Mouse (Mus musculus): ENCODE results near the gene Trappc1.

Trappc1 gene

GRCm38 (mm10) chr11:69331929-69332405 is 8.2 kb downstream of the Trappc1 start:
- peak; percentile 73 for DNase-seq

GRCm38 (mm10) chr11:69332713-69333253 is 9.0 kb downstream of the Trappc1 start:
- DNase-seq, result no peak

GRCm38 (mm10) chr11:69333922-69334321 is 10.1 kb downstream of the Trappc1 start:
- no peak for DNase-seq

DNA sequence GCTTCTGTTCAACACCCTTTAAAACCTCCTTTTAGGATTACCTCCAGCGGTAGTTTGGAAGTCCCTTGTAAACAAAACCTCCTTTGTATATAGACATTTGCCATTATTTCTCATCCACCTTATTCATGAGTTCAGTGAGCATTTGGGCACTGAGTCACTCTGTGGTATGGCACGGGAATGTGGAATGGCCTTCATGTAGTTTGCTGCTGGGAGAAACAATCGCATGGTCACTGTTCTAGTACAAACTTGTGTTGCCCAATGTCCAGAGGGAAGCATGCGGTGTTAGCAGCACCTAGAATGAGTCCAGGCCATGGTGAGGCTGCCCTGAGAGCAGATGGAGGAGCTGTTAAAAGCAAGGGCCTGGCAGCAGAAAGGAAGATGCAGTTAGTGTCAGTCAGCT is 11.0 kb downstream of the Trappc1 start:
- DNase-seq, result no peak

- peak; percentile 77 for DNase-seq
These were observed 16.7 kb downstream of the Trappc1 start, which contains the start of gene Rnf227 for GRCm38 (mm10) chr11:69340161-69341131. Rnf227 (plus strand) TSS chr11:69340461.

DNA sequence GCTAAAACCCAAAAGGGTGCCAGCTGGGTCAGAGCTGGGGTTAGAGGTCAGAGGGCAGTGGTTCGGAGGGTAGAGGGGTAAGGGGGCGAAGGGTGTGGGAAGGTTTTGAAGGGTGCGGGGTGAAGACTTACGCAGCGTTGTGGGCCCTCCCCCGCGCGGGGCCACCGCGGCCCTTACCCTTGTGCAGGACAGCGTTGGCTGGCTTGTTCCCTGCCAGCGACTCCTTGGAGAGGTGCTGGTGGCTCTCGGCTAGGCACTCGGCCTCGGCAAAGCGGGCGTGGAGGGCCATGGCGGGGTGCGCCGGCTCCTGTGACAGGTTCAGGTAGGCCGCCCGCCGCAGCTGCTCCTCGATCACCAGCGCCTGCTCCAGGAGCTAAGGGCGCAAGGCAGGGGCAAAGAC is 22.7 kb downstream of the Trappc1 start:
- DNase-seq, result no peak

DNA sequence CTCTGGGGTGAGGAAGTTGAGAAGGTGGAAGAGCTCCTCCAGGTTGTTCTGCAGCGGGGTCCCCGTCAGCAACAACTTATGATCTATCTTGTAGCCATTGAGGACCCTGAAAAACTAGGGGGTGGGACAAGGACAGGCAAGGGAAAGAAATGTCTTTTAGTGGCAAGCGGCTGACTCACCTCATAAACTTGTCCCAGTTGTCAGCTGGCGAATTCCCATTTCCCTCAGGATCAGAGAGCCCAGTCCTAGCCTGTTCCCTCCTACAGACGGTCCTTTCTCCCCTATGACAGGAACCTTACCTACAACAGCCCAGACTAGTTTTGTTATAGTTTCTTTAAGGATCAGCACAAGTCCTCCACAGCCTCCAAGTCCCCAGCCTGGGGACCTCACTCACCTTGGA is 32.8 kb downstream of the Trappc1 start:
- DNase-seq, result no peak

DNA sequence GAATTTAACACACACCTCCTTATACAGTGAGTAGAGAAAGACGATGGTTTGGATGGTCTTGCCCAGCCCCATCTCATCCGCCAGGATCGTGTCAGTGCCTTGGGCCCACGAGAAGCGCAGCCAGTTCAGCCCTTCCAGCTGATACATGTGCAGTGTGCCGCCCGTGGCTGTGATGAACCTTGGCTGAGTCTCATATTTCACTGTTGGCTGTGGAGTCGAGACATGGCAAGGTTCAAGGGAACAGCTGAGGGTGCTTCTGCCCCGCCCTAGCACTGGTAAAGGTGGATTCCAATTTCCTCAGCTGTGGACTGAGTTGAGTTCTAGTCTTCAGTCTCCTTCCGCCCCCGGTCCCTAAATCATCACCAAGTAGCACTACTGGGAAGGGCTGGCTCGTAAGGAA is 33.9 kb downstream of the Trappc1 start:
- DNase-seq, result no peak

DNA sequence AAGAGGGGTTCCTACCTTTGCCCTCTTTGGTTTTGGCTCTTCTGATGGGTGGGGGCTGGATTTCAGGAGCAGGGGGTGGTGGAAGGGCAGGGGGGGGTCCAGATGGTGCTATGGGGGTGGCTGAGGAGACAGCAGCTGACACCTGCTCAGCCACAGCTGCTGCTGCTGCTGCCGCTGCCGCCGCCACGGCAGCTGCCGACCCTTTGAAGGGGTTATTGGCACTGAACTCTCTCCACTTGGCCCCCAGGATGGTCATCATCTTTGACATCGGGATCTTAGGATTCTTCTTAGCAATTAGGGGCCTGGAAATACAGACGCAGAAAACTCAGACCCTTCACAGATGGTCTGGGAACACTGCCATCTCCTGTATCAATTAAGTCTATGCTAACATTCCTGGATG is 38.2 kb downstream of the Trappc1 start:
- DNase-seq, result no peak

- no peak for DNase-seq
These were observed 38.7 kb downstream of the Trappc1 start for GRCm38 (mm10) chr11:69362479-69362878.

- DNase-seq, result peak; percentile 55
These were observed 40.6 kb downstream of the Trappc1 start for GRCm38 (mm10) chr11:69364376-69364775.

DNA sequence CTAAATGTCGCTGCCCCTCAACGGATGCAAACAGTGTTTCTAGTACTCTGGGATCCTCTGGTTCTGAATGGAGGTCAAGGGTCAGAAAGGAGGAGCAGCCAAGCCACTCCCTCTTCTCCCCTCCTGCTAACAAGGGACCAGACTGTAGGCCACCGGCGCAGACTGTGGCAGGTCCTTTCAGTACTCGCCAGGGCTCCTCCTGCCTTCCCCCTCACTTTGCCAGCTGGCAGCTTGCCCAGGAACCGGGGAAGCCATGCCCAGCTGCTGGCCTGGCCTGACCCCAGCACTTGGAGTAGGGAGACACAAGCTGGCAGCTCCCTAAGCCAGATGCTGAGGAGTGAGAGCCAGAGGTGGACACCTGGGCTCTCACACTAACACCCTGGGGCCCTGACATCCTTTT is 41.1 kb downstream of the Trappc1 start:
- peak; percentile 97 for DNase-seq

DNA sequence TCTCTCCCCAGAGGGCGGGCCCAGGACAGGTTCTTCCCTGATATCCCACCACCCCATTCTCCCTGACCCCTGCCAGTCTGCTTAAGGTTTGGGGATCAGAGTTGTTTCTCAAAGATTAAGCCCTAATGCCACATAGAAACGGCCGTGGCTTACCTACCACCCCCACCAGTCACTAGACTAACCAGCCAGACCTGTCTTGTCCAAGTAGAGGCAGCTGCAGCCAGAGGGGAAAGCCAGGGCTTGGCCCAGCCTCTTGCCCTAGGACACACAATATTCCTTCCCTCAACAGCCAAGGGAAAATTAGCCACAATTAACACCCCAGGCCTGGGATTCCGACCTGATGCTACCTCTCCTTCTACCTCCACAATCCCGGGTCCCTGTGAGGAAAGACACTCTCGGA is 41.9 kb downstream of the Trappc1 start:
- no peak for DNase-seq

DNA sequence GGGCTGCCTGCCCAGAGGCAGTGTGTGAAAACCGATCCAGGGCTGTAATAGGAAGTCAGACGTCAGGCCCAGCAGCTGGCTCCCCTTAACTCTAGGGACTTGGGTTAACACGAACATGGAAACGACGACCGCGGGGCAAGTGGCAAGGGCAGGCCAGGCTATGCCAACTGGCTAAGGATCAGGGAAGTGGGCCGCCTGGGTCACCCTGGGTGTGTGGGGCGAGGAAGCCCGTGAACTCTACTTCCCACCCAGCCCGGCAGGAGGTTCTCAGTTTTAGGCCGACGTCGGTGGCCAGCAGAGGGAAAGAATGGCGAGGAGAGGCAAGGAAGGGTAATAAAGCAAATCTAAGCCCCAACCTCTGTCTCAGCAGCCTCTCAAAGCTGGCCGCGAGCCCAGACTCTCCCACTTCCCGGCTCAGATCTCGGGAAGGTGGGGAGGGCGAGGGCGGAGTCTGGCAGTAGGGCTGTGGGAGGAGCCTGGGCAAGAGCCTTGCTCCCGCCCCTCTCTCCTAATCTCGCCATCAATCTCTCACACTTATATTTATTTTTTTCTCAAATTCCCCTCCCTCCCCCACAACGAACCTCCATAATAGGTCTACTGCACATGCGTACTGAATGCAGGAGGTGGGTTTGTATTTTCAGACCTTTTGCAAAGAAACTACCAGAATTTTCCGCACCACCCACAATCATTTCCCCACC is 42.5 kb downstream of the Trappc1 start:
- DNase-seq, result peak; percentile 96

DNA sequence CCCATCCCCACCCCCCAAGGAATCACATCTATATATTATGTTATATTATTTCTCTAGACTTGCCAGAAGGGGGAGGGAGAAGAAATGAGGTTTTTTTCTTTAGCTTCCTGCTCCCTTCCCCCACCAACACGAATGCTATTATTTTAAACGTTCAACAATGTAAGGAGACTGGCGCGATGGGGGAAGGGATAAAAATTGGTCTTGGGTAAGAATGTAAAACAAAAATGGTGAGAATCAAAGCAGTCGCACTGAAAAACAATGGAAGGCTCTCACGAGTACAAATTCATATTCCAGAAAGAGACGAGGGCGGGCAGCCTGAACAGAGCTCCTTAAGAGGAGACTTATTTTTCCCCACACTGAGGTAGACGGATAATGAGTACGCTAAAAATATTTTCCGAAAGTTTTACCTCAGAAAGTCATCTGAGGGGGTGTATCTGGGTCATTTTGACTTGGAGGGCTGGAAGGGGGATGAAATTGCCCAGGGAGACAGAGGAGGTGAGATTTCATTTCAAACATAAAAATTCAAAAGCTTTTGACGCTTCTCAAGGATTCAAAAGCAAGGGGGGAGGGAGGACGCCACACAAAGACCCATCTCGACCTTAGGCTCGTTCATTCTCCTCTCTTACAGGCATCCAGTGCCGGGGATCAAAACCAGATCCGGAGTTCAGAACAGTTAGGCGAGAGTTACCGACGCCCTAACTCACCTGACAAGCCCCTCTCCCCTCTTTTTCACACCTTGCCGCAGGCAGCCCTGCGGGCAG is 43.3 kb downstream of the Trappc1 start:
- DNase-seq, result peak; percentile 51

GRCm38 (mm10) chr11:69367616-69368355 is 44.0 kb downstream of the Trappc1 start:
- DNase-seq, result peak; percentile 54

- DNase-seq, result peak; percentile 62
These were observed 44.8 kb downstream of the Trappc1 start for GRCm38 (mm10) chr11:69368356-69369214.

GRCm38 (mm10) chr11:69369215-69369989 is 45.6 kb downstream of the Trappc1 start, which contains the start of gene Chd3:
Chd3 (minus strand) TSS chr11:69369406.
- DNase-seq, result no peak

- no peak for DNase-seq
These were observed 46.4 kb downstream of the Trappc1 start for GRCm38 (mm10) chr11:69369990-69370816.

All from kidney, adult 18-20 months (tissue).